Mouse (Mus musculus): ENCODE results near the gene Tex44.

The Tex44 gene

GRCm38 (mm10) chr1:86447596-86448171, 21.6 kb downstream of the Tex44 start:
- peak; percentile 63 for DNase-seq (ENCODE audit: low spot score)

GRCm38 (mm10) chr1:86448272-86448671, 22.1 kb downstream of the Tex44 start:
- peak; percentile 54 for DNase-seq (ENCODE audit: low spot score)

- DNase-seq (ENCODE audit: low spot score): peak; percentile 80
Measured at GRCm38 (mm10) chr1:86449966-86450365, 23.8 kb downstream of the Tex44 start.

- DNase-seq (ENCODE audit: low spot score): no peak
Measured at GRCm38 (mm10) chr1:86452713-86453112, 26.6 kb downstream of the Tex44 start.

DNA sequence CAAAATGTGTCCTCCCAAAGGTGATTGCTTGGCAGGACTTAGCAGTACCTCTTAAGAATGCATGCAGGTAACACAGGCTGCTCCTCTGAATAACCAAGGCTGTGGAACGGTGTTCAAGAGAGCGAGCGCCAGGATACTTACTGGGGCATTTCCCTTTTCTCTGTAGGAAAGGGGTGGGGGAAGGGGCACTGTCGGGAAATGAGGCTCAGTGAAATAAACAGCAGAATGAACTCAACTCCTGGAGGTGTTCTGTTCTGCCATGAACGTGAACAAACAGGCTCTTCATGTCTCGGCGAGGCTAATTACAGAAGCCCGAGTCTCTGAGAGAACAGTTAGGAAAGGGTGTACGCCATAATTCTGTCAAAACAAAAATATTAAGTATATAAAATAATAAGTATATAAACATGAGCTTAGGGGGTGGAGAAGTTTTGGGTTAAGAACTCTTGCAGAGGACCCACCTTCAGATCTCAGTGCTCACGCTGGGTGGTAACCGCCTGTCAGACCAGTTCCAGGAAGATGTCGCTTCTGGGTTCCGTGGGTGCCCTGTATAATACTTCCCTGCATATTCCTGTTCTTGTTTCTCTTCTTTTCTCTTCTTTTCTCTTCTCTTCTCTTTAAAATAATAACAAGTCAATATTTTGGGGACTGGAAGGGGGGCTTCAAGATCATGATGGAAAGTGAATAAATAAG, 30.9 kb downstream of the Tex44 start:
- DNase-seq (ENCODE audit: low spot score): no peak

DNA sequence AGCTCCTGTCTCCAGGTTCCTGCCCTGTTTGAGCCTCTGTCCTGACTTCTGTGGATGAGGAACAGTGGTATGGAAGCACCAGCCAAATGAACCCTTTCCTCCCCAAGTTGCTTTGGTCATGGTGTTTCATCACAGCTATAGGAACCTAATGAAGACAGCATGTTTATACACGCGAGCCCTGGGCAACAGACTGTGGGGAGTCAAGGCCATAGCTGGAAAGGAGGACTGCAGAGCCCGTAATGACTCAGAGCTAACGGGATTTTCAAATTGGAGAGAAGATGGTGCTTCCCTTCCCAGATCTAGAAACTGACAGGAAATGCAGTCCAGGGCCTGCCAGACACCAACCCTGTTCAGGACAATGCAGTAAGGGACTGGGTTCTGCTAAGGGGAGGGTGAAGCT, 33.2 kb downstream of the Tex44 start:
- no peak for DNase-seq (ENCODE audit: low spot score)

DNA sequence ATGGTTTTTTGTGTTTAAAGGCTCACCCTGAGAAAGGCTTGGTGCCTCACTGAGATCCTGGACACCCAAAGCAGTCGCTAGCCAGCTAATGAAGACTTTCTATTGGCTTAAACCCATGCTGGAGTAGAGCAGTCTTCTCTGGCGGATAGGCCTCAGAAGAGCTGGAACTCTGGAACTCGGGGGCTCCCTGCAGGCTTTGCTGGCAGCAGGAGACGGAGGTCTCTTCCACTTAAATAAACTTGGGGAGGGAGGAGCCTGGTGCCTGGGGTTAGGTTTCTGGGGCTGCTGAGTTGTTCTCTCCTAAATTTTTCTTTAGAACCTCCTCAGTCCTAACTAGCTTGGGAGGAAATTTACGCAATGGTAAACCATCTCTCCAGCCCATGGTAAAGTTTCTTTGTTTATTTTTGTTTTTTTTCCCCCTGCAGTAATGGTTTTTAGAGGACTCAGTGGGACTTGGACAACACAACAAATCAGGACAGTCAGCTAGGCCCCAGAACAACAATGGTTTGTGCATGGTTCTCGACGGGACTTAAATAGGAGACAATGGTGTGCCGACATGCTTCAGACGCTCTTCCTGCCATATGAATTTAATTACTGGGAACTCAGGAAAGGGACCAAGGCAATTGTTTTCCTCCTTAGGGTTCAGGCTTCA, 38.2 kb downstream of the Tex44 start:
- DNase-seq (ENCODE audit: low spot score): no peak

- no peak for DNase-seq (ENCODE audit: low spot score)
Measured at GRCm38 (mm10) chr1:86464875-86465224, 38.7 kb downstream of the Tex44 start.

DNA sequence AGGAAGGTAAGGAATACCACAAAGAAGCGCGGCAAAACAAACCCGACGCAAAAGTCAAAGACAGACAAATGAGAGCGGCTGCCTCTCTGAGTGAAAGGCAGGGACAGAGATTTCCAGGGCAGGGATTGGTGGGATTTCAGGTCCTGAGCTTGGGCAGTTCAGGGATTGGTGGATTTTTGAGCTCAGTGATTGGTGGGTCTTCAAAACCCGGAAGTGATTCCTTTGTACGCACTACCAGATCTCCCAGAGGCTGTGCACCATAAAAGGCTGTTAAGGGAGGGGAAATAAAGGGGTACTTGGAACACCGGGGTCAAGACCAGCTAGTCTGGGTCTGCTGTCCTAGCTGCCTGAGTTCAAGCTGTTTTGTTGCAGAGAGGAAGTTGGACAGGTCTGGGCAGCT, 41.3 kb downstream of the Tex44 start:
- DNase-seq (ENCODE audit: low spot score): no peak

DNA sequence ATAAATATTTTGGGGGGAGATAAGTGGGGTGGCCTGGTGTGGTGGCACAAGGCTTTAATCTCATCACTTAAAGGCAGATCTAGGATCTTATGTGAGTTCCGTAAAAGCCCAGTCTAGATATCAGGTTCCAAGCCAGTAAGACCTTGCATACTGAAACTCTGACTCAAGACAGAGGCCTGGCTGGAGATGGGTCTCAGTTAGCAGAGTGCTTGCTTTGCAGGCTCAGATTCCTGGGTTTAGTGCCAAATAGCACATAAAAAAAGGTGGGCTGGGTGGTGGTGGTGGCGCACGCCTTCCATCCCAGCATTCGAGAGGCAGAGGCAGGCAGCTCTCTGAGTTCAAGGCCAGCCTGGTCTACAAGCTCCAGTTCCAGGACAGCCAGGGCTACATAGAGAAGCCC, 43.7 kb downstream of the Tex44 start:
- no peak for DNase-seq (ENCODE audit: low spot score)

DNA sequence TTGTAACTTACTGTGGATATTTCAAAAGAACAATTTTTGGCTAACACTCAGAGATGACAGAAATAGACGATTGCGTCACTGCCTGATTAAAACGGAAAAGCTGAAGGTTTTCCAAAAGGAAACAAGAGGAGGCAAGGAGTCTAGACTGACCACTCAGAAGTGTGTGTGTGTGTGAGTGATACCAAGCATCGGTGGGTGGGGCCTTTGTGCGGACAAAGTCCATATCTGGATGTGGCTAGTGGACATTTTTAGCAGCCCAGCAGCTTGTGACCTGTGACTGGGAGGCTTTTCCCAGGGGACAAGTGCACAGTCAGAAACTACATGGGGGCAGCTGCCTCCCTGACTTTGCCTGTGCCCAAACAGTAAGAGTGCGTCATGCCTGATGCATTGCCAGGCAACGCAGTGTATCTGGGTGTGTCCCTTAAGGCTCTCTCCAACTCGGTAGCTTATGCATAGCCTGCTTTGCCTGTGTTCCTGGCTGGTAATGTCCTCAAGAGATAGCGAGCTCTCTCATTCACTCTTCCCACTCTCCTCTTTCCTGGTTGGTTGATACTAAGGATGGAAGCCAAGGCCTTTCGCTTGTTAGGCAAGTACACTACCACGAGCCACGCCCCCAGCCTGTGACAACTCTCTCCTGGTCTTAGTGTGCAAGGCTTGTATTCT, 44.5 kb downstream of the Tex44 start:
- peak; percentile 79 for DNase-seq (ENCODE audit: low spot score)

DNA sequence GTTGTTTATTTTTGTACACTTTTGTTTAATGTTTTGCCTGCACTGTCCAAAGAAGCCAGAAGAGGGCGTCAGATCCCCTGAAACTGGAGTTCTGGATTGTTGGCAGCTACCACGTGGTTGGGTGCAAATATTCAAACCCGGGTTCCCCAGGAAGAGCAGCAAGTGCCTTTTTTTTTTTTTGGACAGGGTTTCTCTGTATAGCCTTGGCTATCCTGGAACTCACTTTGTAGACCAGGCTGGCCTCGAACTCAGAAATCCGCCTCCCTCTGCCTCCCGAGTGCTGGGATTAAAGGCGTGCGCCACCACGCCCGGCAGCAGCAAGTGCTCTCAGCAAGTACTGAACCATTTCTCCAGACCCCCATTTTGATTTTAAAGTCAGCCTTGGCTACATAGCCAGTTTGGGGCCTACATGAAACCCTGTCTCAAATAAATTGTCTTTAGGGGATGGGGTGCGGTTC, 45.4 kb downstream of the Tex44 start:
- peak; percentile 56 for DNase-seq (ENCODE audit: low spot score)

GRCm38 (mm10) chr1:86472197-86472952, 46.2 kb downstream of the Tex44 start:
- peak; percentile 85 for DNase-seq (ENCODE audit: low spot score)

DNA sequence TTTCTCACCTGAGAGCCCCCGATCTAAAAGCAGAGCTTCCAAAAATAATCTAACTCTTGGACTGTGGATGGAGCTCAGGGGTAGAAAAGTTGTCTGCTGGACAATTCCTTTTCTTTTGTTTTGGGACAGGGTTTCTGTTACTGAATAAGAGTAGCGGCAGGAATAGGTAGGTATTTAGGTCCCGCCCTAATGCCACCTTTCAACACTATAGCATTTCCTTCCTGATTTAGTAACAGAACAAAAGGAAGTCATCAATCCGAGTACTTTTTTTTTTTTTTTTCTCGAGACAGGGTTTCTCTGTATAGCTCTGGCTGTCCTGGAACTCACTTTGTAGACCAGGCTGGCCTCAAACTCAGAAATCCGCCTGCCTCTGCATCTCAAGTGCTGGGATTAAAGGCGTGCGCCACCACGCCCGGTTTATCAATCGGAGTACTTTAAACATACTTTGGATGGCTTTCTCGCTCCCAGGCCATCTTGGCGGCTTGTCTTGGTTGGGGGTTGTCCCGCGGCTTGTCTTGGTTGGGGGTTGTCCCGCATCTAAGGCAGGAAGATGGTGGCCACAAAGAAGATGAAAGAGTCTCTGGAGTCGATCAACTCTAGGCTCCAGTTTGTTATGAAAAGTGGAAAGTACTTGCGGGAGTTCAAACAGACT, 47.1 kb downstream of the Tex44 start:
- DNase-seq (ENCODE audit: low spot score): no peak
